Mouse (Mus musculus): ENCODE measurements at regions not wholly inside any gene's neighbourhood (a gene's known extent, or its start where the extent isn't known, plus 50 kb on each side); places are given as distances from the start of the nearest gene placed in this dataset.

- no peak for DNase-seq (ENCODE audit: low spot score)
- no peak overlapping the region for H3K4me3 ChIP-seq (ENCODE audit: low read depth, low read length)
- H3K4me2 ChIP-seq (replicated peaks; ENCODE audit: low read depth, low read length) = no peak overlapping the region
- H3K27me3 ChIP-seq (replicated peaks; ENCODE audit: insufficient read depth, low read length) = no peaks in the 10 kb centered on the region
- H3K36me3 ChIP-seq (ENCODE audit: insufficient read depth, low read length) = no peaks in the 10 kb centered on the region
- ATAC-seq = no peak
- H3K27ac ChIP-seq (ENCODE audit: low read length) = no peak overlapping the region
- TF ChIP-seq CTCF (IDR thresholded peaks at IDR 0.05) = no peak
- TF ChIP-seq EP300 (IDR thresholded peaks at IDR 0.05) = no peak
- 78% methylated on average over 14 of the region's 14 CpGs for WGBS
- no peak overlapping the region for H3K9ac ChIP-seq (replicated peaks; ENCODE audit: low read depth)
- no peaks in the 10 kb centered on the region for H3K4me1 ChIP-seq (ENCODE audit: insufficient read depth, low read depth, low read length)
- H3K9me3 ChIP-seq (ENCODE audit: low read length) = no peaks in the 10 kb centered on the region
Measured at GRCm38 (mm10) chr15:11693772-11694270, 213.3 kb downstream of the Npr3 start.

GRCm38 (mm10) chr15:11664839-11665379 lies 242.2 kb downstream of the Npr3 start:
- no peak for ATAC-seq
- no peaks in the 10 kb centered on the region for H3K27me3 ChIP-seq (replicated peaks; ENCODE audit: insufficient read depth, low read length)
- no peak overlapping the region for H3K4me2 ChIP-seq (replicated peaks; ENCODE audit: low read depth, low read length)
- H3K27ac ChIP-seq (ENCODE audit: low read length) = no peak overlapping the region
- no peaks in the 10 kb centered on the region for H3K4me1 ChIP-seq (ENCODE audit: insufficient read depth, low read depth, low read length)
- H3K4me3 ChIP-seq (ENCODE audit: low read depth, low read length) = no peak overlapping the region
- DNase-seq (ENCODE audit: low spot score) = no peak
- 76% methylated on average over 5 of the region's 5 CpGs for WGBS
- no peaks in the 10 kb centered on the region for H3K9me3 ChIP-seq (ENCODE audit: low read length)
- no peak overlapping the region for H3K9ac ChIP-seq (replicated peaks; ENCODE audit: low read depth)
- TF ChIP-seq EP300 (IDR thresholded peaks at IDR 0.05) (no peak), CTCF (IDR thresholded peaks at IDR 0.05) (no peak)
- H3K36me3 ChIP-seq (ENCODE audit: insufficient read depth, low read length) = no peaks in the 10 kb centered on the region

GRCm38 (mm10) chr15:11655168-11655567 lies 251.9 kb downstream of the Npr3 start:
- no peaks in the 10 kb centered on the region for H3K36me3 ChIP-seq (ENCODE audit: insufficient read depth, low read length)
- no peaks in the 10 kb centered on the region for H3K4me1 ChIP-seq (ENCODE audit: insufficient read depth, low read depth, low read length)
- H3K4me2 ChIP-seq (replicated peaks; ENCODE audit: low read depth, low read length) = no peak overlapping the region
- peak; percentile 78 for DNase-seq (ENCODE audit: low spot score)
- H3K9me3 ChIP-seq (ENCODE audit: low read length) = no peaks in the 10 kb centered on the region
- 69% methylated on average over 3 of the region's 3 CpGs for WGBS
- no peak overlapping the region for H3K27ac ChIP-seq (ENCODE audit: low read length)
- no peak overlapping the region for H3K9ac ChIP-seq (replicated peaks; ENCODE audit: low read depth)
- H3K4me3 ChIP-seq (ENCODE audit: low read depth, low read length) = no peak overlapping the region
- TF ChIP-seq EP300 (IDR thresholded peaks at IDR 0.05) (0 out of 2 replicates have a peak, but pooled peaks have one; percentile 33), CTCF (IDR thresholded peaks at IDR 0.05) (no peak)
- H3K27me3 ChIP-seq (replicated peaks; ENCODE audit: insufficient read depth, low read length) = no peaks in the 10 kb centered on the region
- peak; percentile 78 for ATAC-seq

GRCm38 (mm10) chr15:11646241-11646640 lies 246.8 kb upstream of the Tars start:
- Histone ChIP-seq H3K4me2 (replicated peaks; ENCODE audit: low read depth, low read length) (no peak overlapping the region), H3K4me3 (ENCODE audit: low read depth, low read length) (no peak overlapping the region), H3K27me3 (replicated peaks; ENCODE audit: insufficient read depth, low read length) (no peaks in the 10 kb centered on the region), H3K9ac (replicated peaks; ENCODE audit: low read depth) (no peak overlapping the region), H3K36me3 (ENCODE audit: insufficient read depth, low read length) (no peaks in the 10 kb centered on the region), H3K9me3 (ENCODE audit: low read length) (no peaks in the 10 kb centered on the region), H3K4me1 (ENCODE audit: insufficient read depth, low read depth, low read length) (no peaks in the 10 kb centered on the region), H3K27ac (ENCODE audit: low read length) (no peak overlapping the region)
- no peak; the same call in 1 of the 2 replicates for TF ChIP-seq EP300 (IDR thresholded peaks at IDR 0.05)
- TF ChIP-seq CTCF (IDR thresholded peaks at IDR 0.05) = no peak
- WGBS = 78% methylated on average over 6 of the region's 6 CpGs
- DNase-seq (ENCODE audit: low spot score) (peak; percentile 81), ATAC-seq (peak; percentile 59)

GRCm38 (mm10) chr15:11644779-11645178 lies 245.3 kb upstream of the Tars start:
- H3K4me2 ChIP-seq (replicated peaks; ENCODE audit: low read depth, low read length) = no peak overlapping the region
- H3K4me3 ChIP-seq (ENCODE audit: low read depth, low read length) = no peak overlapping the region
- TF ChIP-seq CTCF (IDR thresholded peaks at IDR 0.05) (no peak), EP300 (IDR thresholded peaks at IDR 0.05) (peak; percentile 99)
- no peaks in the 10 kb centered on the region for H3K4me1 ChIP-seq (ENCODE audit: insufficient read depth, low read depth, low read length)
- DNase-seq (ENCODE audit: low spot score) (peak; percentile 92), ATAC-seq (peak; percentile 87)
- no peak overlapping the region for H3K9ac ChIP-seq (replicated peaks; ENCODE audit: low read depth)
- WGBS = 42% methylated on average over 7 of the region's 7 CpGs
- no peaks in the 10 kb centered on the region for H3K9me3 ChIP-seq (ENCODE audit: low read length)
- H3K36me3 ChIP-seq (ENCODE audit: insufficient read depth, low read length) = no peaks in the 10 kb centered on the region
- H3K27ac ChIP-seq (ENCODE audit: low read length) = peak overlapping the region; percentile 75
- H3K27me3 ChIP-seq (replicated peaks; ENCODE audit: insufficient read depth, low read length) = no peaks in the 10 kb centered on the region

GRCm38 (mm10) chr15:11630654-11631053 lies 231.2 kb upstream of the Tars start:
- Histone ChIP-seq H3K27ac (ENCODE audit: low read length) (no peak overlapping the region), H3K9ac (replicated peaks; ENCODE audit: low read depth) (no peak overlapping the region), H3K4me1 (ENCODE audit: insufficient read depth, low read depth, low read length) (no peaks in the 10 kb centered on the region), H3K27me3 (replicated peaks; ENCODE audit: insufficient read depth, low read length) (no peaks in the 10 kb centered on the region), H3K4me3 (ENCODE audit: low read depth, low read length) (no peak overlapping the region), H3K36me3 (ENCODE audit: insufficient read depth, low read length) (no peaks in the 10 kb centered on the region), H3K4me2 (replicated peaks; ENCODE audit: low read depth, low read length) (no peak overlapping the region), H3K9me3 (ENCODE audit: low read length) (no peaks in the 10 kb centered on the region)
- DNase-seq (ENCODE audit: low spot score) = no peak
- TF ChIP-seq EP300 (IDR thresholded peaks at IDR 0.05) (no peak), CTCF (IDR thresholded peaks at IDR 0.05) (no peak)
- WGBS = 84% methylated on average over 2 of the region's 2 CpGs
- no peak for ATAC-seq
